Mouse (Mus musculus) bone marrow, adult 2 months (tissue): ENCODE measurements around the gene Atp4b. TPM values are rescaled to one million over a fixed set of nuclear protein-coding genes. Genes with fewer than 3 reads are reported as not detected.

Experiments used
- H3K27ac ChIP-seq: fragments of 200-500 bp; 2 replicates; pipeline ENCODE4 v1.5.1; 2012; ENCODE audit warnings: low read depth, mild to moderate bottlenecking, control low read depth, inconsistent platforms, low read length; ENCODE audit not compliant: control insufficient read depth, poor library complexity, insufficient read depth
- H3K4me1 ChIP-seq: fragments of 200-500 bp; 2 replicates; pipeline ENCODE4 v1.6.1; 2011; ENCODE audit warnings: low read length; ENCODE audit not compliant: control insufficient read depth, insufficient read depth
- H3K4me3 ChIP-seq: fragments of 200-500 bp; replicated peaks from 2 replicates; pipeline ENCODE3; 2011; ENCODE audit warnings: mild to moderate bottlenecking, low read depth, low read length, control low read depth; ENCODE audit not compliant: control insufficient read depth
- CTCF ChIP-seq: fragments of 200-500 bp; IDR thresholded peaks from 2 replicates; pipeline ENCODE4 v1.5.1; 2011; ENCODE audit warnings: low read length, control low read depth; ENCODE audit not compliant: control insufficient read depth, insufficient read depth
- POLR2A ChIP-seq: fragments of 200-500 bp; IDR thresholded peaks from 2 replicates; pipeline ENCODE4 v1.6.1; 2011; ENCODE audit warnings: low read depth, mild to moderate bottlenecking, control low read depth, low read length, borderline replicate concordance; ENCODE audit not compliant: control insufficient read depth
- WGBS: fragments of 180-500 bp; shearing (Covaris S2); methylation state at CpG from one replicate; pipeline ENCODE4 v1.1.7; 2018; 5-methylcytosine and 5-hydroxymethylcytosine counted together
- polyA plus RNA-seq: library from polyadenylated mRNA; stranded (reverse); fragments of >200 nt; gene quantifications from 2 replicates; pipeline ENCODE4 v1.2.4, GENCODE M21; 2011; ENCODE audit warnings: low replicate concordance; ENCODE audit not compliant: missing spikeins, insufficient read depth, insufficient read length

The Atp4b gene
- polyA plus RNA-seq = not detected in 2 replicates

DNA sequence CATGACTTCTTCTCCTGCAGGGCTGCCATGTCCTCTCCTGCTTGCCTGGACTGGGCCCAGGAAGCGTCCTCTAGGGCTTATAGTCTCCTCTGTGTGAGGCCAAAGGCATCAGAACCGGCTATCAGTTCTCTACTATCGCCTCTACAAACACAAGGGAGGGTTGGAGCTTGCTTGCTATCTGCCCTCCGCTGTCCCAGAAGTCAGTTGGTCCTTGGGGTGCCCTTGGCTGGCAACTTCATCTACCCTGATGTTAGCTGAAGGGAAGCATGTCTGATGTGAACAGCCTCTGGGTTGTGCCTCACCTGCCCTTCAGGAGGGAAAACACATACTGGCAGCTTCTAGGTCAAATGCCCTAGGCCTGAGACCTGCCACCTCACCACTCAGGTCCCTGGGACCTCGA is at the start of gene Atp4b:
Gene Atp4b, minus strand, starts transcription at position 101 of the 400 bp plus-strand sequence.
- Histone ChIP-seq H3K4me3 (no peak within 1 kb of the TSS), H3K4me1 (no peaks in the 10 kb centered on the region), H3K27ac (no peak within 1 kb of the TSS)
- TF ChIP-seq CTCF (no peak), POLR2A (no peak)
- WGBS = 78% methylated on average over 5 of the region's 5 CpGs

DNA sequence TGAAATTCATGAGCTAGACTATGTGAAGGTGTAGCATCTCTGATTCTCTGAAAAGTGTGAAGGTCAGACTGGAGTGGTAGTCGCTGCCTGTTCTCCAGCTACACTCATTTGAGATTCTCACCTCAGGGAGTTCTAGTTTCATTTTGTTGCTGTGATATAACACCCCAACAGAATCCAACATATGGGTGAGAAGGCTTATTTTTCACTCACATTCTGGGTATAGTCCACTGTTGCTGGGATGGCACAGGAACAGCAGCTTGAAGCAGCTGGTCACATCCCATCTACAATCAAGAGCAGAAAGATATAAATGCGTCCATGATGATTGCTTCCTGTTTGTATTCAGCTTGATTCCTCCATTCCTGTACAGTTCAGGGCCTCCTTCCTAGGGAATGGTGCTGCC is 45.5 kb upstream of the Atp4b start:
- WGBS = 74% methylated on average over 2 of the region's 2 CpGs

DNA sequence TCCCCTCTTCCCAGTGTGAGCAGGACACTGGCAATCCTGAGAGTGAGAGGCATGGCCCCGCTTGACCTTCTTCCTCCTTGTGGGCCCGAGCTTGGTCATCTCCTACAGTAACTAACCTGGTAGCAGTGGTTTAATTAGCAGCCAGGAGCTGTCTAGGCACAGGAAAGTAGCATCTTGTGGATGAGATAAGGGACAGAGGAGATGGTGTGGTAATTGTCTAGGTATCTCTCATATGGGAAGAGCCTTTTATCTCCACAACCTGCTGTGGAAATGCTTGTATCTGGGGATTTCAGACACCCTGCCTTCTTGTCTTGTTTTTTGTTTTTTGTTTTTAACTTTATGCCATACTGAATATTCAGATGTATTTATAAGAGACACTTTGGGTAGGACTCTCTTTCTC is 40.9 kb upstream of the Atp4b start:
- WGBS = 68% methylated on average over 2 of the region's 2 CpGs
- no peak for TF ChIP-seq CTCF
- no peak for TF ChIP-seq POLR2A

More for the DNA sequence above, 45.5 kb upstream of the Atp4b start:
- TF ChIP-seq CTCF = no peak
- no peak for TF ChIP-seq POLR2A
- Histone ChIP-seq H3K27ac (no peak overlapping the region), H3K4me1 (no peaks in the 10 kb centered on the region), H3K4me3 (no peak overlapping the region)

DNA sequence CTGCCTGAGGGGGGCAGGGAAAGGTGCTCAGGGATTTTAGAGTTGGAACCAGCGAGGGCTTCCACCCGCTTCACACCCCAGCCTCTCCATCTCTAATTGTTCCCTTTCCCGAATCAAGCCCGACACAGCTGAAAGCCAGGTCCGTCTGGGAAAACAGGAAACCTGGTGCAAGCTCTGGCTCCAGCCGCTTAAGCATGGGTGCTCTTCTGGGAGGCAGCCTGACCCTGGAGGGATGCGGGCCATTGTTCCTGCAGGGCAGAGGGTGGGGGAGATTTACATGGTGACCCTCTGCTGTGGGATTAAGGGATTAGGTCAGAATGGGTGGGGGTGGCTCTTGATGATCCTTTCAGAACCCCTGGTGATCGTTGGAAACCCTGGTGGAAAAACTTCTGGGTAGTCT is 39.4 kb upstream of the Atp4b start:
- TF ChIP-seq CTCF (no peak), POLR2A (no peak)
- WGBS = 16% methylated on average over 8 of the region's 8 CpGs
- Histone ChIP-seq H3K4me1 (no peaks in the 10 kb centered on the region), H3K27ac (no peak overlapping the region), H3K4me3 (no peak overlapping the region)

More for the DNA sequence above, 40.9 kb upstream of the Atp4b start:
- no peak overlapping the region for H3K27ac ChIP-seq
- no peaks in the 10 kb centered on the region for H3K4me1 ChIP-seq
- H3K4me3 ChIP-seq = no peak overlapping the region

DNA sequence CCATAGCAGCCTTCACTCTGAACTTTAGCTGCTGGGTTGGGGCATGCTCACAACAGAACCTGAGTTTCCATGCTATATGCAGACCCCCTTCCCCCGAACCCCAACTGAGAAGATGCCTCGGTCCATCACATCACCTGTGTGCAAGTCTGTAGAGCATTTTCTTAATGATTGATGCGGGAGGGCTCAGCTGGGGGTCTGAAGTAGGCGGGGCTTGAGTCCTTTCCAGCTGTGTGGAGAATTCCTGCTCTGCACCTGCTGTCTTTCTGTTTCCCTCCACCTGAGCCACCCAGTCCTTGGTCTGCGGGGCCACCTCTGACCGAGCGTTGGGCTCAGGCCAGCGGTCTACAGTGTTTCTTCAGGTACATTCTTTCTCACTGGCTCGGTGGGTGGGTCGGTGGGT is 38.3 kb upstream of the Atp4b start, which contains the start of gene Tmem255b:
Gene Tmem255b, plus strand, starts transcription at position 301 of the 400 bp plus-strand sequence.
- no peak for TF ChIP-seq POLR2A
- TF ChIP-seq CTCF = no peak
- Histone ChIP-seq H3K27ac (no peak within 1 kb of the TSS), H3K4me3 (no peak within 1 kb of the TSS), H3K4me1 (no peaks in the 10 kb centered on the region)
- WGBS = 48% methylated on average over 10 of the region's 10 CpGs

DNA sequence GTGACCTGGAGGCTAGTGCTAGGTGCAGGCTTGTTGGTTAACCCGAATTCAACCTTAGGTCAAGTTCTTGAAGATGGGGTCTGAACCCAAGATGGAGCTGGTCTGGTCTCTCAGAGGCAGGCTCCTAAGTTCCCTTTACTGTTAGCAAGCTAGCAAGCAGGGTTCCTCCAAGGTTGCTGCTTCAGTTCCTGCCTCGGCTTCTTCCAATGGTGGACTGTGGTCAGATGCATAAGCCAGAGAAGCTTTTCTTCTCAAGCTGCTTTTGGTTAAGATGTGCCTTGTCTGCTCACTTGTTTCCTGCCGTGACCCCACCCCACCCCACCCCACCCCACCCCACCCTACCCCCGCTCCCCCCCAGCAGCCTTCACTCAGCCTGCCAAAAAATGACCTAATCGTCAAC is 36.5 kb upstream of the Atp4b start:
- Histone ChIP-seq H3K4me1 (no peaks in the 10 kb centered on the region), H3K4me3 (no peak overlapping the region), H3K27ac (no peak overlapping the region)
- 14% methylated on average over 5 of the region's 5 CpGs for WGBS
- TF ChIP-seq POLR2A (no peak), CTCF (no peak)

DNA sequence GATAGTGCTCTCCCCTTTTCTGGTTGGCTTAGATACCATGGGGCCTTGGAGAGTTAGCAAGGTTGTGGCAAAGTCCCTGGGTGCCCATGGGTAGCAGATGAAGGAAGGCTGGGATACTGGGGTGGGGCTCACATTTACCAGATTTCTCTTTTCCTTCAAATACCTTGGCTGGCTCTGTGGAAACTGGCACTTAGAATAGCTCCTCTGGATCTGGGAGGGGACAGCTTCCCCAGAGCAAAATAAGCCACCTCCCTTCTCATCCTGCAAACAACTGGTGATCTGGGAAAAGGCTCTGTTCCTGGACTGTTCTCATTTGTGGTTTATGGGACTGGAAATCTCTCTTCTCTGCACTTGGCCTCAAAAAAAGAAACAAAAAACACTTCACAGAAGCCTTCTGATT is 34.2 kb upstream of the Atp4b start:
- no peaks in the 10 kb centered on the region for H3K4me1 ChIP-seq
- H3K4me3 ChIP-seq = no peak overlapping the region
- no peak for TF ChIP-seq POLR2A
- no peak overlapping the region for H3K27ac ChIP-seq

DNA sequence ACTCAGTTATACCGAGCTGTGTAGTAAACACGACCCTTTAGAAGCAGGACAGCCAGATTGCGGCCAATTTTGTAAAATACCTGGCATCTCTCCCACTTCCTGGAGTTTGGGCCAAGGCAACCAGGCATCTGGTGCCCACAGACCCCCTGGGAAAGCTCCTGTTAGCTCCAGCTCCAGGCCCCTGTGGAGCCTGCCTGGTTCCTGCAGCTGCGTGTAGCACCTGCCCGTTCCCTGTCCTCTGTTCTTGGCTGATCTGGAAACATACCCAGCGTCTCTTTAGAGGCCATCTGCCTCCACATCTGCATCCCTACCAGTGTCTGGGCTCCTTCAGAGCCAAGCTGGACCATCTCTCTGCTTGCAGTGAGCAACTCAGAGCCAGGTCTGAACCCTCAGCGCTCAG is 33.8 kb upstream of the Atp4b start:
- Histone ChIP-seq H3K4me1 (no peaks in the 10 kb centered on the region), H3K4me3 (no peak overlapping the region), H3K27ac (no peak overlapping the region)
- 69% methylated on average over 7 of the region's 7 CpGs for WGBS
- TF ChIP-seq CTCF = no peak
- no peak for TF ChIP-seq POLR2A

DNA sequence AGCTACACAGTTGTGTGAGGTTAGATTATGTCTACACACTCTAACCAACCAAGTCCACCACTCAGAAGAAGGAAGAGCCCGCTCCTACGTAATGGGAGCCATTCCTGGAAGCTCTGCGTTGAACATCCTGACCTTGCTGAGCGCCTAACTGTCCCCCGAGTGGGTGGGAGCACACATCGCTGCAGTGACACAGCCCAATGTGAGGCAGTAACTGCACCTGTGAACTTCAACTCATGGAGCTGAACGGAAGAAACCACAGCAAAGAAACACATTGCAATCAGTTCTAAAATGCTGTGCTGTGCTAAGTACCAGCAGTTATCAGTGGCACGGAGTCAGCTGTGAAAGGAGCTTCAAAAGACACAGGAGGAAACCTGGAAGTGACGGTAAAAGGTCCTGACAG is 31.5 kb upstream of the Atp4b start:
- Histone ChIP-seq H3K27ac (no peak overlapping the region), H3K4me1 (no peaks in the 10 kb centered on the region), H3K4me3 (no peak overlapping the region)
- WGBS = 28% methylated on average over 9 of the region's 9 CpGs
- TF ChIP-seq CTCF (no peak), POLR2A (no peak)
